8 mouse cellular contexts compared by ENCODE assay signal in the genomic region with DNA sequence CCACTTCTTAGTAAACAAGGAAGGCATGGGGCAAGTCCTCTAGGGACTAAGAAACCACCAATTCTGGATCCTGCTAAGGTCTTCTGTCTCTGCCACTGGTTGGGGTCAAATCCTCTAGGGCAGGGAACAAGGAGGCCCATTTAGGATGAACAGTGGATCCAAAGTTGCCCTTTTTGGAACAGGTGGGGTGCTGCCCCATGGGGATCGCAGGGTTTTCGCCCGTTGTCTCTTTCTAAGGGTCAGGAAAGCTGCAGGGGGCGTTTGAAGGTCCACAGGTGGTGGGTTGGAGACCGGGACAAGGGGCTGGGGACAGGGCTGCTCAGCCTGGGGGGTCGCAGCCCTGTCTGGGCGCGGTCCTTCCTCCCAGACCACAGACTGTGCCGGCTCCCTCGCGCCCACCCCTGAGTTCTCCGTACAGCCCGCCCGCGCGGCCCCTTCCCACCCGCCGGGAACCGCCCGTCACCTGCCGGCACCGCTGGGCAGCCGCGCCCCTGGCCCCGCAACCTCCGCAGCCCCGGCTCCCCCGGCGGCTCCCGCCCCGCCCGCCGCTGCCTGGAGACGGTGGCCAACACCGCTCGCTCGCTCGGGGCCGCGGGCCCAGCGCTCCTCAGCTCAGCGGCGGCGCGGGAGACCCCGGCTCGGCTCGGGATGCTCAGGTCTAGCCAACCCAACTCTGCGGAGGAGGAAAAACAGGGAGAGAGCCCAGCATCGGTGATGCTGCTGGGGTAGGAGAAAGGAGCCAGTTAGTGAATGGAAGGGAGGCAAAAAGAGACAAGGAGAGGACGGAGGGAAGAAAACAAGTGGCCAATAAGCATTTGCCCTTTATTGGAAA. TPM values are rescaled to one million over a fixed set of nuclear protein-coding genes. Genes with fewer than 3 reads are reported as not detected.
DNase-seq lines count a peak whose midpoint lies in the region; ATAC-seq lines count a peak whose summit lies in the region.

Jhy (minus strand) TSS at position 533 of the 832 bp plus-strand sequence.

- under 1% methylated on average over 50 of the region's 51 CpGs for WGBS in limb, embryonic 10.5 days
- WGBS in stomach, embryonic 14.5 days: 1% methylated on average over 36 of the region's 51 CpGs

- peak; percentile 39 to 56 for DNase-seq in cerebellum, postnatal 10 days
- no peak for DNase-seq in cerebellum, adult 11-12 months
- peak; percentile 16 for DNase-seq in ovary, postnatal 36 days (ENCODE audit: low spot score)
- DNase-seq in ovary, postnatal 14 days (ENCODE audit: low spot score): no peak
- DNase-seq in limb, embryonic 10.5 days (ENCODE audit: low spot score): peak; percentile 55
- DNase-seq in ovary, postnatal 10 days (ENCODE audit: low spot score): no peak
- no peak for DNase-seq in cerebellum, adult 8-10 months

- ATAC-seq in stomach, embryonic 14.5 days (ENCODE audit: insufficient number of reproducible peaks, insufficient read depth, low FRiP score, low read depth): 0 out of 2 replicates have a peak, but pooled peaks have one; percentile 42

- peak within 1 kb of the TSS; percentile 70 for H3K4me3 ChIP-seq in limb, embryonic 10.5 days
- H3K4me3 ChIP-seq in stomach, embryonic 14.5 days (ENCODE audit: low read depth, low read length): peak within 1 kb of the TSS; percentile 29

- no peak within 1 kb of the TSS for H3K9ac ChIP-seq in stomach, embryonic 14.5 days (replicated peaks; ENCODE audit: low read depth, low read length)

- no peaks in the 10 kb centered on the region for H3K9me3 ChIP-seq in limb, embryonic 10.5 days (replicated peaks)
- no peaks in the 10 kb centered on the region for H3K9me3 ChIP-seq in stomach, embryonic 14.5 days (ENCODE audit: control insufficient read depth, low read depth, low read length)

- peaks cover 21% of the 10 kb centered on the region for H3K4me1 ChIP-seq in limb, embryonic 10.5 days
- no peaks in the 10 kb centered on the region; the same call in 1 of the 2 replicates for H3K4me1 ChIP-seq in stomach, embryonic 14.5 days (ENCODE audit: control insufficient read depth, insufficient read depth, low read length)

- H3K4me2 ChIP-seq in stomach, embryonic 14.5 days (replicated peaks; ENCODE audit: low read depth, low read length): peak within 1 kb of the TSS; percentile 68

- no peaks in the 10 kb centered on the region for H3K36me3 ChIP-seq in limb, embryonic 10.5 days
- H3K36me3 ChIP-seq in stomach, embryonic 14.5 days (ENCODE audit: control insufficient read depth, insufficient read depth, low read length): no peaks in the 10 kb centered on the region

- H3K27me3 ChIP-seq in limb, embryonic 10.5 days (ENCODE audit: low read depth, poor library complexity, severe bottlenecking): peaks cover 63% of the 10 kb centered on the region
- H3K27me3 ChIP-seq in stomach, embryonic 14.5 days (ENCODE audit: control insufficient read depth, insufficient read depth, low read length): peaks cover 8% of the 10 kb centered on the region

- peak within 1 kb of the TSS; percentile 84 for H3K27ac ChIP-seq in limb, embryonic 10.5 days
- H3K27ac ChIP-seq in stomach, embryonic 14.5 days (ENCODE audit: low read length): no peak within 1 kb of the TSS

RNA-seq across cellular contexts. Expression of gene Jhy, which starts in this region (rescaled TPM):
- polyA plus RNA-seq in limb, embryonic 10.5 days (2016; fragmentation: Nextera tagmentation; extraction: Ambion mirVana): 0.10 and 0.15 TPM in 2 replicates
- 0.20 TPM in 1 of 2 replicates, not detected in the other for polyA plus RNA-seq in stomach, embryonic 14.5 days (2014; fragmentation: Nextera tagmentation; extraction: Ambion mirVana)

Comparison
In these comparisons a context has a peak if more than half of its experiments do, and no peak if none do; other contexts are left out.
1. DNase-seq: peak in cerebellum, postnatal 10 days (2 of 2) and ovary, postnatal 36 days (single experiment); none in cerebellum, adult 11-12 months (single experiment), ovary, postnatal 14 days (single experiment), ovary, postnatal 10 days (single experiment) and cerebellum, adult 8-10 months (single experiment).
2. Peak in DNase-seq, H3K4me3 ChIP-seq and H3K27ac ChIP-seq in limb, embryonic 10.5 days; RNA of the gene not detected or under 1 TPM.
3. Peak in ATAC-seq, H3K4me3 ChIP-seq and H3K4me2 ChIP-seq in stomach, embryonic 14.5 days; RNA of the gene not detected or under 1 TPM.